Mouse (Mus musculus): ENCODE data around the gene Leng8. TPM values are rescaled to one million over a fixed set of nuclear protein-coding genes. Genes with fewer than 3 reads are reported as not detected.

Leng8 gene
- polyA plus RNA-seq, 1 experiment from 2014 or later: 23.4 TPM

GRCm38 (mm10) chr7:4111766-4112165 lies 25.1 kb upstream of the Leng8 start:
- no peak overlapping the region for H3K27ac ChIP-seq (ENCODE audit: low read length)
- H3K4me2 ChIP-seq (ENCODE audit: low read depth, low read length): no peak overlapping the region
- H3K9ac ChIP-seq (ENCODE audit: low read depth, low read length): no peak overlapping the region
- H3K9me3 ChIP-seq (replicated peaks; ENCODE audit: control insufficient read depth, low read length): no peaks in the 10 kb centered on the region
- 42% methylated on average over 3 of the region's 3 CpGs for WGBS (ENCODE audit: insufficient replicate concordance)
- no peaks in the 10 kb centered on the region for H3K36me3 ChIP-seq (ENCODE audit: control insufficient read depth, insufficient read depth)
- no peak for ATAC-seq (ENCODE audit: low read depth)
- no peak overlapping the region for H3K4me3 ChIP-seq (ENCODE audit: low read depth, low read length)
- H3K27me3 ChIP-seq (ENCODE audit: control insufficient read depth, insufficient read depth, low read depth, low read length): no peaks in the 10 kb centered on the region
- no peaks in the 10 kb centered on the region for H3K4me1 ChIP-seq (ENCODE audit: control insufficient read depth, low read depth, low read length)

- no peak overlapping the region for H3K4me3 ChIP-seq (ENCODE audit: low read depth, low read length)
- no peaks in the 10 kb centered on the region for H3K36me3 ChIP-seq (ENCODE audit: control insufficient read depth, insufficient read depth)
- WGBS (ENCODE audit: insufficient replicate concordance): 42% methylated on average over 8 of the region's 8 CpGs
- no peak for ATAC-seq (ENCODE audit: low read depth)
- H3K9me3 ChIP-seq (replicated peaks; ENCODE audit: control insufficient read depth, low read length): no peaks in the 10 kb centered on the region
- peaks cover 30% of the 10 kb centered on the region for H3K27me3 ChIP-seq (ENCODE audit: control insufficient read depth, insufficient read depth, low read depth, low read length)
- H3K4me2 ChIP-seq (ENCODE audit: low read depth, low read length): no peak overlapping the region
- H3K9ac ChIP-seq (ENCODE audit: low read depth, low read length): no peak overlapping the region
- H3K27ac ChIP-seq (ENCODE audit: low read length): no peak overlapping the region
- H3K4me1 ChIP-seq (ENCODE audit: control insufficient read depth, low read depth, low read length): peaks cover 2% of the 10 kb centered on the region
These were observed 19.6 kb upstream of the Leng8 start for GRCm38 (mm10) chr7:4117050-4117814.

GRCm38 (mm10) chr7:4119344-4119902 lies 17.4 kb upstream of the Leng8 start, which contains the start of gene Ttyh1:
Ttyh1 (plus strand) TSS chr7:4119408.
- no peaks in the 10 kb centered on the region for H3K36me3 ChIP-seq (ENCODE audit: control insufficient read depth, insufficient read depth)
- no peaks in the 10 kb centered on the region for H3K9me3 ChIP-seq (replicated peaks; ENCODE audit: control insufficient read depth, low read length)
- H3K9ac ChIP-seq (ENCODE audit: low read depth, low read length): no peak within 1 kb of the TSS
- peaks cover 2% of the 10 kb centered on the region for H3K4me1 ChIP-seq (ENCODE audit: control insufficient read depth, low read depth, low read length)
- WGBS (ENCODE audit: insufficient replicate concordance): 1% methylated on average over 37 of the region's 37 CpGs
- no peak for ATAC-seq (ENCODE audit: low read depth)
- 0 out of 2 replicates have a peak within 1 kb of the TSS, but pooled peaks have one; percentile 24 for H3K4me2 ChIP-seq (ENCODE audit: low read depth, low read length)
- H3K27me3 ChIP-seq (ENCODE audit: control insufficient read depth, insufficient read depth, low read depth, low read length): peaks cover 30% of the 10 kb centered on the region
- no peak within 1 kb of the TSS for H3K4me3 ChIP-seq (ENCODE audit: low read depth, low read length)
- no peak within 1 kb of the TSS for H3K27ac ChIP-seq (ENCODE audit: low read length)

- ATAC-seq (ENCODE audit: low read depth): no peak
- 26% methylated on average over 19 of the region's 19 CpGs for WGBS (ENCODE audit: insufficient replicate concordance)
- Histone ChIP-seq H3K4me3 (ENCODE audit: low read depth, low read length) (no peak overlapping the region), H3K36me3 (ENCODE audit: control insufficient read depth, insufficient read depth) (no peaks in the 10 kb centered on the region), H3K9ac (ENCODE audit: low read depth, low read length) (no peak overlapping the region), H3K9me3 (replicated peaks; ENCODE audit: control insufficient read depth, low read length) (no peaks in the 10 kb centered on the region), H3K27ac (ENCODE audit: low read length) (no peak overlapping the region), H3K4me2 (ENCODE audit: low read depth, low read length) (no peak overlapping the region), H3K27me3 (ENCODE audit: control insufficient read depth, insufficient read depth, low read depth, low read length) (peaks cover 30% of the 10 kb centered on the region), H3K4me1 (ENCODE audit: control insufficient read depth, low read depth, low read length) (peaks cover 2% of the 10 kb centered on the region)
These were observed 16.6 kb upstream of the Leng8 start for GRCm38 (mm10) chr7:4119976-4120921.

- H3K4me2 ChIP-seq (ENCODE audit: low read depth, low read length): no peak overlapping the region
- H3K27ac ChIP-seq (ENCODE audit: low read length): no peak overlapping the region
- H3K9ac ChIP-seq (ENCODE audit: low read depth, low read length): no peak overlapping the region
- no peaks in the 10 kb centered on the region for H3K9me3 ChIP-seq (replicated peaks; ENCODE audit: control insufficient read depth, low read length)
- 37% methylated on average over 11 of the region's 11 CpGs for WGBS (ENCODE audit: insufficient replicate concordance)
- peaks cover 2% of the 10 kb centered on the region for H3K4me1 ChIP-seq (ENCODE audit: control insufficient read depth, low read depth, low read length)
- H3K27me3 ChIP-seq (ENCODE audit: control insufficient read depth, insufficient read depth, low read depth, low read length): peaks cover 30% of the 10 kb centered on the region
- no peak overlapping the region for H3K4me3 ChIP-seq (ENCODE audit: low read depth, low read length)
- H3K36me3 ChIP-seq (ENCODE audit: control insufficient read depth, insufficient read depth): no peaks in the 10 kb centered on the region
- ATAC-seq (ENCODE audit: low read depth): no peak
These were observed 14.6 kb upstream of the Leng8 start for GRCm38 (mm10) chr7:4122076-4122768.

GRCm38 (mm10) chr7:4122783-4123182 lies 14.1 kb upstream of the Leng8 start:
- Histone ChIP-seq H3K4me3 (ENCODE audit: low read depth, low read length) (no peak overlapping the region), H3K9me3 (replicated peaks; ENCODE audit: control insufficient read depth, low read length) (no peaks in the 10 kb centered on the region), H3K27ac (ENCODE audit: low read length) (no peak overlapping the region), H3K36me3 (ENCODE audit: control insufficient read depth, insufficient read depth) (no peaks in the 10 kb centered on the region), H3K4me1 (ENCODE audit: control insufficient read depth, low read depth, low read length) (peaks cover 2% of the 10 kb centered on the region), H3K4me2 (ENCODE audit: low read depth, low read length) (no peak overlapping the region), H3K9ac (ENCODE audit: low read depth, low read length) (no peak overlapping the region), H3K27me3 (ENCODE audit: control insufficient read depth, insufficient read depth, low read depth, low read length) (peaks cover 30% of the 10 kb centered on the region)
- ATAC-seq (ENCODE audit: low read depth): no peak
- 68% methylated on average over 10 of the region's 10 CpGs for WGBS (ENCODE audit: insufficient replicate concordance)

- 75% methylated on average over 1 of the region's 1 CpGs for WGBS (ENCODE audit: insufficient replicate concordance)
- H3K27ac ChIP-seq (ENCODE audit: low read length): no peak overlapping the region
- ATAC-seq (ENCODE audit: low read depth): no peak
- H3K9ac ChIP-seq (ENCODE audit: low read depth, low read length): no peak overlapping the region
- H3K9me3 ChIP-seq (replicated peaks; ENCODE audit: control insufficient read depth, low read length): no peaks in the 10 kb centered on the region
- peaks cover 23% of the 10 kb centered on the region for H3K27me3 ChIP-seq (ENCODE audit: control insufficient read depth, insufficient read depth, low read depth, low read length)
- no peak overlapping the region for H3K4me3 ChIP-seq (ENCODE audit: low read depth, low read length)
- no peaks in the 10 kb centered on the region for H3K36me3 ChIP-seq (ENCODE audit: control insufficient read depth, insufficient read depth)
- no peak overlapping the region for H3K4me2 ChIP-seq (ENCODE audit: low read depth, low read length)
- peaks cover 2% of the 10 kb centered on the region for H3K4me1 ChIP-seq (ENCODE audit: control insufficient read depth, low read depth, low read length)
These were observed 13.1 kb upstream of the Leng8 start for GRCm38 (mm10) chr7:4123732-4124131.

- H3K4me1 ChIP-seq (ENCODE audit: control insufficient read depth, low read depth, low read length): peaks cover 2% of the 10 kb centered on the region
- H3K4me3 ChIP-seq (ENCODE audit: low read depth, low read length): no peak overlapping the region
- ATAC-seq (ENCODE audit: low read depth): 0 out of 2 replicates have a peak, but pooled peaks have one; percentile 19
- no peak overlapping the region for H3K27ac ChIP-seq (ENCODE audit: low read length)
- H3K27me3 ChIP-seq (ENCODE audit: control insufficient read depth, insufficient read depth, low read depth, low read length): peaks cover 19% of the 10 kb centered on the region
- no peaks in the 10 kb centered on the region for H3K9me3 ChIP-seq (replicated peaks; ENCODE audit: control insufficient read depth, low read length)
- H3K36me3 ChIP-seq (ENCODE audit: control insufficient read depth, insufficient read depth): no peaks in the 10 kb centered on the region
- no peak overlapping the region for H3K9ac ChIP-seq (ENCODE audit: low read depth, low read length)
- WGBS (ENCODE audit: insufficient replicate concordance): 7% methylated on average over 10 of the region's 10 CpGs
- no peak overlapping the region for H3K4me2 ChIP-seq (ENCODE audit: low read depth, low read length)
These were observed 12.5 kb upstream of the Leng8 start for GRCm38 (mm10) chr7:4124315-4124759.

Data from liver, embryonic 16.5 days (tissue).